Mouse (Mus musculus) liver, postnatal 0 days (tissue): ENCODE data around the gene Mthfsl. TPM values are rescaled to one million over a fixed set of nuclear protein-coding genes. Genes with fewer than 3 reads are reported as not detected.
"Not testable (repeated sequence)": the region's sequence is repeated elsewhere in the genome, so short reads cannot be mapped to it uniquely, and the experiment has no call there.

ENCODE experiments used
- ATAC-seq: fragments of 200-750 bp; cut with Nextera tagmentation; 2 replicates; pipeline ENCODE4 v1.8.0; 2017; ENCODE audit warnings: mild to moderate bottlenecking, moderate library complexity
- DNase-seq: peaks from one replicate; pipeline ENCODE4 v3.0.0-alpha.2; 2016
- H3K27ac ChIP-seq: fragments of 300-500 bp; sonication (generic); 2 replicates; pipeline ENCODE4 v1.5.1; 2014; ENCODE audit warnings: antibody characterized with exemption, moderate library complexity, mild to moderate bottlenecking, low read depth
- H3K27me3 ChIP-seq: fragments of 300-500 bp; sonication (generic); 2 replicates; pipeline ENCODE4 v1.6.1; 2014; ENCODE audit warnings: low read length, control low read depth, mixed read lengths; ENCODE audit not compliant: insufficient read depth
- H3K36me3 ChIP-seq: fragments of 300-500 bp; sonication (generic); replicated peaks from 2 replicates; pipeline ENCODE4 v1.6.1; 2014; ENCODE audit warnings: mild to moderate bottlenecking, control low read depth, low read length, moderate library complexity, mixed read lengths; ENCODE audit not compliant: insufficient read depth
- H3K4me1 ChIP-seq: fragments of 300-500 bp; sonication (generic); 2 replicates; pipeline ENCODE4 v1.6.1; 2014; ENCODE audit warnings: antibody characterized with exemption, mild to moderate bottlenecking, control low read depth; ENCODE audit not compliant: insufficient read depth
- H3K4me2 ChIP-seq: fragments of 300-500 bp; sonication (generic); 2 replicates; pipeline ENCODE4 v1.6.1; 2014; ENCODE audit warnings: low read depth, mild to moderate bottlenecking, low read length, moderate library complexity, mixed read lengths
- H3K4me3 ChIP-seq: fragments of 300-500 bp; sonication (generic); 2 replicates; pipeline ENCODE4 v1.5.1; 2014; ENCODE audit warnings: low read depth, low read length
- H3K9ac ChIP-seq: fragments of 300-500 bp; sonication (generic); replicated peaks from 2 replicates; pipeline ENCODE4 v1.6.1; 2014; ENCODE audit warnings: mild to moderate bottlenecking, moderate library complexity
- H3K9me3 ChIP-seq: fragments of 300-500 bp; sonication (generic); 2 replicates; pipeline ENCODE4 v1.6.1; 2016; ENCODE audit warnings: mild to moderate bottlenecking, control low read depth, low read length, mixed read lengths
- CTCF ChIP-seq: sonication (generic); IDR thresholded peaks from 2 replicates; pipeline ENCODE4 v1.5.1; 2016; ENCODE audit warnings: antibody characterized with exemption, low read depth
- WGBS: fragments of 180-500 bp; shearing (Covaris S2); extraction: QIAGEN DNeasy Blood & Tissue Kit; methylation state at CpG from one replicate; pipeline ENCODE4 v1.1.7; 2014; ENCODE audit not compliant: insufficient replicate concordance; 5-methylcytosine and 5-hydroxymethylcytosine counted together
- polyA plus RNA-seq: library from polyadenylated mRNA; unstranded; fragments of >200 nt; fragmentation: Nextera tagmentation; extraction: Ambion mirVana; gene quantifications from 2 replicates; pipeline ENCODE4 v1.2.1, GENCODE M21; 2015

The Mthfsl gene
- polyA plus RNA-seq, 1 experiment from 2014 or later = 50.6 TPM

DNA sequence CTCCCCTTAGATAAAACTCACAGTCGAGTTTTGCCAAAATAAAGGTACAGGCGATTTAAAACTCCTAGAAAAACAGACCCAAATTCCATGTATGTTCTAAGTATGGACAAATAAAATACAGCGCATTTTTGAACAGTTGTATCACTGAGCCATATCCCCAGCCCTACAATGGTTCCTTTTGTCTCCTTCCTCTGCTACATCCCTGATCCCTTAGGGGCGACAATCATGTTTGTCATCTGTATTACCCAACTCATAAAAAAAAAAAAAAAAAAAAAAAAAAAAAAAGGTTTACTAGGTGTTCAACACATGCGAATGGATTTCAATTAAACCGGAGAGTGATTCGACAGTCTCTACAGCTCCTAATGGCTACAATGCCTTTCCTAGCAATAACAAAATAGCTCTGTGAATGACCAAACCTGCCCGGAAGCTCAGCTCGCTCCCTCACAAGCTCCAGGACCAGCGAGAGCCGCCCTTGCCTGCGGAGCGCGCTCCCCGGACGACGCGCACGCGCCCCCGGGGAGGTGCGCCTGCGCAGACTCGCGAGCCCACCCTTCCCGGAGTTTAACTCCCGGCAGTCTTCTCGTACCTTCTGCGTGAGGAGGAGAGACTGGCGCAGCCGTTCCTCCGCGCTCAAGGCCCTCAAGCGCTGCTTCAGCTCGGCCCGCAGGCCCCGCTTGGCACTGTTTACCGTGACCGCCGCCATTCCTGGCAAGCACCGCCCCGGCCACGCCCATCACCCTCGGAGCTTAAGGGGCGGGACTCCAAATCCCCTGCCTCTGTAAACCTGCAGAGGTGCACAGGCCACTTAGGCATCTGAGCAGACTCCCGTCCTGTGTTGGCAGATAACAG lies 799 bp downstream of the Mthfsl start:
- not testable (repeated sequence) for DNase-seq, H3K27me3 ChIP-seq, H3K9me3 ChIP-seq, H3K4me1 ChIP-seq, H3K36me3 ChIP-seq
- WGBS = 9% methylated on average over 9 of the region's 46 CpGs
- H3K4me3 ChIP-seq = peak overlapping the region; percentile 37
- H3K9ac ChIP-seq = peak overlapping the region; percentile 30
- peak overlapping the region; percentile 57; the same call in 1 of the 2 replicates for H3K4me2 ChIP-seq
- H3K27ac ChIP-seq = peak overlapping the region; percentile 82
- ATAC-seq = peak; percentile 94

DNA sequence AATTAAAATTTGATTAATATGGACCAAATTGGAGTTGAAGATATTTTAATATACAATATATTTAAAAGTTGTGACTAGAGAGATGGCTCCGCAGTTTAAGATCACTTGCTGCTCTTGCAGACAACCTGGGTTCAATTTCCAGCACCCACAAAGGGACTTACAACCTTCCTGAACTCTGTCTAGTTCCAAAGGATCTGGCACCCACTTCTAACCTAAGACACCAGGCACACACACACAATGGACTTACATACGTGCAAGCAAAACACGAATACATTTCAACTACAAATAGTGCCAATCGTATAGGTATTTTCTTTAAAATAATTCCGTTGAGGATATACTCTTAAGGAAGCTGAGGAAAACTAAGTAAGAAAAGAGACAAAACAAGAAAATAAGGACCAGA lies 1.5 kb downstream of the Mthfsl start:
- H3K4me3 ChIP-seq, H3K4me1 ChIP-seq, H3K9me3 ChIP-seq, H3K27me3 ChIP-seq, H3K4me2 ChIP-seq, ATAC-seq, H3K27ac ChIP-seq, H3K36me3 ChIP-seq, H3K9ac ChIP-seq, DNase-seq: not testable (repeated sequence)
- WGBS = 74% methylated on average over 5 of the region's 5 CpGs

DNA sequence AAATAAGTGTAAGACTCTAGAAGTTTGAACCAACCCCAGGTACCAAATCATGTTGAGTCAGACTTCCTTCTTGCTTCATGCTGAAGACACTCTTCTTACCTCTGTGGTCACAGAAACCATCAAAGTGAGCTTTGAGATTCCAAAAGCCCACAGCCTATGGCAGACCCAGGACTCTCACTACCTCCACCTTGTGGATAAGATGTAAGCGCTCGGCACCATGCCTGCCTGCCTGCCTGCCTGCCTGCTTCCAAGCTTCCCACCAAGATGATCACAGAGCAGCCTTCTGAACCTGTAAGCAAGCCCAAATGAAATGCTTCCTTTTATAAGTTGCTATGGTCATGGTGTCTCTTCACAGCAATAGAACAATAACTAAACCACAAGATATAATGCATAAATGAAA lies 2.0 kb downstream of the Mthfsl start:
- not testable (repeated sequence) for H3K36me3 ChIP-seq, H3K9me3 ChIP-seq, H3K4me1 ChIP-seq, H3K27ac ChIP-seq, H3K4me3 ChIP-seq, ATAC-seq, H3K27me3 ChIP-seq, H3K4me2 ChIP-seq, H3K9ac ChIP-seq
- DNase-seq = peak; percentile 19
- TF ChIP-seq CTCF = peak; percentile 51
- WGBS = 16% methylated on average over 2 of the region's 2 CpGs

DNA sequence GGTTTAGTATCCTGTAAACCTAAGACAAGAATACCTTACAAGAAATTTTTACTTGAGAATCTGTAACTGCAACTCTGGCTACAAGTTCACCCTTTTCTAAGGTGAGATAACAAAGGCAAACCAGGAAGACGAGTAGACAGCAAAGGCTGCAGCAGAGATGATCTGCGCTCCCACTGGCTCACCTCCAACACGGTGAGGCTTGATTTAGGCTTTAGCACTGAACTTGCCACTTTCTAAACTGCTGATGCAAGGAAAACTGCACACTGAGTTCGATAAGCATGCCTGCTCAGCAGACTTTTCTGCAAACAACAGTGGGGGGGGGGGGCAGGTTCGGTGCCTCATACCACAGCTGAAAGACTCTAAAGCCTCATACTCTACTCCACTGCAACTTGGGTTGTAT lies 5.6 kb downstream of the Mthfsl start:
- not testable (repeated sequence) for ATAC-seq, H3K27me3 ChIP-seq, H3K9me3 ChIP-seq, H3K4me1 ChIP-seq, H3K9ac ChIP-seq, H3K4me2 ChIP-seq, H3K27ac ChIP-seq, H3K4me3 ChIP-seq, H3K36me3 ChIP-seq
- WGBS = 57% methylated on average over 5 of the region's 5 CpGs
- DNase-seq = peak; percentile 10

DNA sequence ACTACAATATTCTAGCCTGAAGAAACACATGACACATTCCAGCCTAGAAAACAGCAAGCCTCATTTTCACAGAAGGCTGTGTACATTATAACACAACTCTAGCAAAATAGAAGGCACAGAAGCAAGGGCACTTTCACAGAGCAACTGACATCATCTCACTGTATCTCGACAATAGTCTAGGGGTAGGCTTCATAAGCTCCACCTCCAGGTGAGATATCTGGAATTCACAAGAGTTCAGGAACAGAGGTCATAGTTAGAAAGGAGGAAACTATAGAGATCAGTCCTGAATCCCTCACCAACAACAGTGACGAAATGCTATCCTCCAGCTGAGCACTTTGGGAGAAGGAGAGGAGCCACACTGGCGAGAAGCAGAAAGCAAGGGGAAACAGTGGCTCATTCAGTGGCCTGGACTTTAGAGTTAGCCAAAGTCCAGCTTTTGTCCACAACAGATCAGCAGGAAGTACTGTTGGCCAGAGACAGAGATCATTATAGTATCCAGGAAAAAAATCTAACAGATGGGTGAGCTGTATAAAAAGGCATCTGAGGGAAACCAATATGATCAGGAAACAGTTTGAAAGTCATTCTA lies 7.8 kb downstream of the Mthfsl start:
- H3K36me3 ChIP-seq, H3K9me3 ChIP-seq, H3K9ac ChIP-seq, H3K4me3 ChIP-seq, H3K27me3 ChIP-seq, H3K4me2 ChIP-seq, H3K4me1 ChIP-seq: not testable (repeated sequence)
- ATAC-seq = peak; percentile 90
- peak; percentile 34 for DNase-seq
- peak overlapping the region; percentile 86 for H3K27ac ChIP-seq
- WGBS = 59% methylated on average over 3 of the region's 3 CpGs

DNA sequence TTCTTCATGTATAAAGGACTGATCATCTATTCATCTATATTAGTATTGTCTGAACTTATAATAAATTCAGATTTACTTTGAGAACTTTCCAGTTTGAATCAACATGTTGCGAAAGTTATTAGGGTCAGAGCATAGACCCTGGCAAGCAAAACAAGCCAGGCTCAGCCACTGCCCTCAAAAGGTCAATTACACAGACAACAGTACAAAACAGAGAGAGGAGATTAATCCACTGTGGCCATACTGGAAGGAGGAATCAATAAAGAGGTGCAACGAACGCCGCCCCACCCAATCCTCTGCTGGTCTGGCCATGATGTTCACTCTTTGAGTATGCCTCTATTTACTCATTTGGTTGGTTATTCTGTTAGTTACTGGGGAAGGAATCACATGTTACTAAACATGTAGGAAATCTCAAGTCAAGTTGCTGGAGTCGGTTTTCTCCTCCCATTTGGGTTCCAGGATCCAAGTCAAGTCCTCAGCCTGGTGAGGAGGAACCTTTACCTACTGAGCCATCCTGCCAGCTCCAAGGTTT lies 9.1 kb downstream of the Mthfsl start:
- DNase-seq, H3K4me3 ChIP-seq, H3K36me3 ChIP-seq, H3K4me2 ChIP-seq, H3K9me3 ChIP-seq, H3K27me3 ChIP-seq, H3K9ac ChIP-seq, H3K4me1 ChIP-seq: not testable (repeated sequence)
- ATAC-seq = peak; percentile 73
- peak overlapping the region; percentile 82 for H3K27ac ChIP-seq
- WGBS = 81% methylated on average over 4 of the region's 5 CpGs

DNA sequence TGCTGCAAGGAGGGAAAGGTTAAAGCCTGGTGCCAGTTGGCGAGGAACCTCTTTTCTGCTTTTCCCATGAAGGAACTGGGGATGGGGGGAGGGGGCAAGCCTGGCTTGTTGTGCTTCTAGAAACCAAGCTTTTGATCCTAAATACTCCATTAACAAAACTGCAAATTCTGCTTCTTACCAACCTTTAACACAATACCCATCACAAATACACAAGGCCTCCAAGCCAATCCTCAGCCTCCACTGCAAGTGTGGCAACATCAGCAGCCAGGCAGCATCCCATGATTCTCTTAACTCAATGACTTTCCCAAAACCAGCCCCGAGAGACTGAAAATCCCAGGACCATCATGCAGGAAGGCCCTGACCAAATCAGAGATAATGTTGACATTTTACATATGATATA lies 9.7 kb downstream of the Mthfsl start:
- not testable (repeated sequence) for H3K4me1 ChIP-seq, DNase-seq, H3K36me3 ChIP-seq, ATAC-seq, H3K27me3 ChIP-seq, H3K4me2 ChIP-seq, H3K9ac ChIP-seq, H3K4me3 ChIP-seq, H3K9me3 ChIP-seq
- 73% methylated on average over 2 of the region's 2 CpGs for WGBS
- peak overlapping the region; percentile 51; the same call in 1 of the 2 replicates for H3K27ac ChIP-seq

DNA sequence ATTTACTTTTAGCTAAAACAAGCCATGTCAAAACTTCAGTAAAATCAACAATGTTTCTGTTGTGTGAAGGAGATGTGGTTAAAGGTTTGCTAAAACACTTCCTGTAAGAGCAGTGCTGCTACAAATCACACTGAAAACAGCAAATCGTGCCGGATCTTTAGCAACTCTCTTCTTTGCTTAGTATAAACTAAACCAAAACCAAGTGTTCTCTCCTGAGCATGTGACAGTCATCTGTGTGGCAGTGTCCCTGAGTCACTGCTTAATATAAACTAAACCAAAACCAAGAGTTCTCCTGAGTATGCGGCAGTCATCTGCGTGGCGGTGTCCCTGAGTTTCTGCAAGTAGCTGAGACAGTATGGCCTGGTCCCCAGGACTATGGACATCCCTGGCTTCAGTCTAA lies 10.3 kb downstream of the Mthfsl start:
- WGBS = 49% methylated on average over 5 of the region's 5 CpGs
- not testable (repeated sequence) for DNase-seq

More for the DNA sequence above, 10.3 kb downstream of the Mthfsl start:
- H3K9me3 ChIP-seq, H3K9ac ChIP-seq, H3K27me3 ChIP-seq, H3K4me2 ChIP-seq, H3K36me3 ChIP-seq, H3K4me1 ChIP-seq, ATAC-seq, H3K4me3 ChIP-seq: not testable (repeated sequence)
- H3K27ac ChIP-seq = peak overlapping the region; percentile 13
